Mouse (Mus musculus) midbrain, embryonic 11.5 days (tissue): ENCODE data around the gene B9d1. TPM values are rescaled to one million over a fixed set of nuclear protein-coding genes. Genes with fewer than 3 reads are reported as not detected.
A peak's percentile ranks its signal among the peaks of the same experiment; 100 is the strongest.

ENCODE experiments used
- ATAC-seq: fragments of 200-750 bp; cut with Nextera tagmentation; 2 replicates; pipeline ENCODE4 v1.8.0; 2017; ENCODE audit warnings: moderate TSS enrichment, moderate library complexity; ENCODE audit not compliant: low FRiP score
- DNase-seq: peaks from one replicate; pipeline ENCODE4 v3.0.0; 2015; ENCODE audit warnings: low spot score; ENCODE audit errors: missing footprints
- H3K27ac ChIP-seq: fragments of 300-500 bp; sonication (generic); 2 replicates; pipeline ENCODE4 v1.5.1; 2014; ENCODE audit warnings: low read depth, low read length
- H3K27me3 ChIP-seq: fragments of 300-500 bp; sonication (generic); 2 replicates; pipeline ENCODE4 v1.6.1; 2014; ENCODE audit warnings: mild to moderate bottlenecking, low read length, moderate library complexity, mixed read lengths; ENCODE audit not compliant: control insufficient read depth, insufficient read depth
- H3K36me3 ChIP-seq: fragments of 300-500 bp; sonication (generic); 2 replicates; pipeline ENCODE4 v1.6.1; 2014; ENCODE audit warnings: mild to moderate bottlenecking, low read length, moderate library complexity, mixed read lengths; ENCODE audit not compliant: control insufficient read depth, insufficient read depth
- H3K4me1 ChIP-seq: fragments of 300-500 bp; sonication (generic); 2 replicates; pipeline ENCODE4 v1.6.1; 2014; ENCODE audit warnings: low read length; ENCODE audit not compliant: control insufficient read depth, insufficient read depth
- H3K4me2 ChIP-seq: fragments of 300-500 bp; sonication (generic); 2 replicates; pipeline ENCODE4 v1.6.1; 2014; ENCODE audit warnings: mild to moderate bottlenecking, moderate library complexity
- H3K4me3 ChIP-seq: fragments of 300-500 bp; sonication (generic); 2 replicates; pipeline ENCODE4 v1.5.1; 2014; ENCODE audit warnings: low read depth, low read length
- H3K9ac ChIP-seq: fragments of 300-500 bp; sonication (generic); 2 replicates; pipeline ENCODE4 v1.6.1; 2014; ENCODE audit warnings: low read length
- H3K9me3 ChIP-seq: fragments of 300-500 bp; sonication (generic); 2 replicates; pipeline ENCODE4 v1.6.1; 2016; ENCODE audit warnings: low read length; ENCODE audit not compliant: control insufficient read depth
- WGBS: fragments of 180-500 bp; shearing (Covaris S2); extraction: QIAGEN DNeasy Blood & Tissue Kit; methylation state at CpG from one replicate; pipeline ENCODE4 v1.1.7; 2014; 5-methylcytosine and 5-hydroxymethylcytosine counted together
- polyA plus RNA-seq: library from polyadenylated mRNA; unstranded; fragments of >200 nt; fragmentation: Nextera tagmentation; extraction: Ambion mirVana; gene quantifications from 2 replicates; pipeline ENCODE4 v1.2.1, GENCODE M21; 2014

The B9d1 gene
- polyA plus RNA-seq, 1 experiment from 2014 or later = 39.6 TPM

DNA sequence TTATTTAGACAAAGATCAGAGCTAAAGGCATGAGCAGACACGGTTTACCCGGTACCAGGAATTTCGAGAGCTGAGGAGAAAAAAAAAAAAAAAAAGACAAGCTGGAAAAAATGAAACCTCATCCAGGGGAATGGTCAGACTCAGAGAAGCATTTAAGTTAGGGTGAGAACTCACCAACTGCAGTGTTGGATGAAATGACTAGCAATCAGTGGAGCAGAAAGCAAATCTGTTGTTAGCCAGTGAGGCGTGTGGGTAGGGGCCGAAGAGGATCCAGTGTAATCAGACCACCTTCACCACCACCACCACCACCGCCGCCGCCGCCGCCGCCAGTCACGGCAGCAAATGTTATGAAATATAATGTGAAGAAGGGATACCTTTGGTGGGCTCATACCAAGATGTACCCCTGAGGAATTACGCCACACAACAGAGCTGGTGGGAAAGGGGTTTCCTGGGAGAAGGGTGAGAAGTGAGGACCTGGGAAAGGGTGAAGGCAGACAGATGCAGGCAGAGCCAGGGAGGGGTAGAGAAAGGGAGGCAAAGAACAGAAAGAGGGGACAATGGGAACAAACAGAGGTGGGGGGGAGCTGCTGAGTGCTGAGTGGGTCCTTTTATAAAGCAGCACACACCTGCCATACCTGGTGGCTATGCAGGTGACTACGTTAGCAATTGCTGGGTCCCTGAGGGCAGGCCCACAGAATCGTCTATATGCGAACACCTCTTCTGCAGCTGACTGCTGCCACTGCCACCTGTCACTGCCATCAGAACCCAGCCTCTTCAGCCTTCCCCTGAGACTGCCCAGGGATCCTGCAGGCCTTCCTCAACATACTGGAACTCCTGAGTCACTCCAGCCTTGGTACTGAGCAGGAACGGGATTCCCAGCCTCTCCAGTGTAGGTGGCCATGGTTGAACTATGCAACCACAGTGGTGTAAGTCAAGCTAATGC is 27.1 kb upstream of the B9d1 start:
- H3K27me3 ChIP-seq = no peaks in the 10 kb centered on the region
- no peak overlapping the region for H3K4me3 ChIP-seq
- peaks cover 8% of the 10 kb centered on the region for H3K4me1 ChIP-seq
- no peak overlapping the region; the same call in 1 of the 2 replicates for H3K4me2 ChIP-seq
- H3K36me3 ChIP-seq = no peaks in the 10 kb centered on the region
- no peak overlapping the region for H3K27ac ChIP-seq
- no peak overlapping the region for H3K9ac ChIP-seq
- peak; percentile 79 for DNase-seq
- ATAC-seq = no peak
- 49% methylated on average over 17 of the region's 17 CpGs for WGBS
- H3K9me3 ChIP-seq = no peaks in the 10 kb centered on the region

DNA sequence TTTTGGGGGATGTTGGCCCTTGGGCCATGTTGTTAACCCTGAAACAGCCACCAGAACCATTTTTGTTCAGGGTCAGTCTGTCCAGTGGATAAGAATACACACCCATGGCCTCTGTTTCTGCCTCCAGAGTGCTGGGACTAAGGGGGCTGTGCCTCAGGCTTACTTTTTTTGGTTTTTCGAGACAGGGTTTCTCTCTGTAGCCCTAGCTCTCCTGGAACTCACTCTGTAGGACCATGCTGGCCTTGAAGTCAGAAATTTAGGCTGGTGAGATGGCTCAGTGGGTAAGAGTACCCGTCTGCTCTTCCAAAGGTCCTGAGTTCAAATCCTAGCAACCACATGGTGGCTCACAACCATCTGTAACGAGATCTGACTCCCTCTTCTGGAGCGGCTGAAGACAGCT is 26.2 kb upstream of the B9d1 start:
- no peak overlapping the region for H3K27ac ChIP-seq
- DNase-seq = peak; percentile 61
- peaks cover 8% of the 10 kb centered on the region for H3K4me1 ChIP-seq
- H3K4me2 ChIP-seq = no peak overlapping the region
- no peaks in the 10 kb centered on the region for H3K9me3 ChIP-seq
- no peak for ATAC-seq
- H3K9ac ChIP-seq = no peak overlapping the region
- no peak overlapping the region for H3K4me3 ChIP-seq
- WGBS = 85% methylated on average over 4 of the region's 4 CpGs
- H3K36me3 ChIP-seq = no peaks in the 10 kb centered on the region
- no peaks in the 10 kb centered on the region for H3K27me3 ChIP-seq

DNA sequence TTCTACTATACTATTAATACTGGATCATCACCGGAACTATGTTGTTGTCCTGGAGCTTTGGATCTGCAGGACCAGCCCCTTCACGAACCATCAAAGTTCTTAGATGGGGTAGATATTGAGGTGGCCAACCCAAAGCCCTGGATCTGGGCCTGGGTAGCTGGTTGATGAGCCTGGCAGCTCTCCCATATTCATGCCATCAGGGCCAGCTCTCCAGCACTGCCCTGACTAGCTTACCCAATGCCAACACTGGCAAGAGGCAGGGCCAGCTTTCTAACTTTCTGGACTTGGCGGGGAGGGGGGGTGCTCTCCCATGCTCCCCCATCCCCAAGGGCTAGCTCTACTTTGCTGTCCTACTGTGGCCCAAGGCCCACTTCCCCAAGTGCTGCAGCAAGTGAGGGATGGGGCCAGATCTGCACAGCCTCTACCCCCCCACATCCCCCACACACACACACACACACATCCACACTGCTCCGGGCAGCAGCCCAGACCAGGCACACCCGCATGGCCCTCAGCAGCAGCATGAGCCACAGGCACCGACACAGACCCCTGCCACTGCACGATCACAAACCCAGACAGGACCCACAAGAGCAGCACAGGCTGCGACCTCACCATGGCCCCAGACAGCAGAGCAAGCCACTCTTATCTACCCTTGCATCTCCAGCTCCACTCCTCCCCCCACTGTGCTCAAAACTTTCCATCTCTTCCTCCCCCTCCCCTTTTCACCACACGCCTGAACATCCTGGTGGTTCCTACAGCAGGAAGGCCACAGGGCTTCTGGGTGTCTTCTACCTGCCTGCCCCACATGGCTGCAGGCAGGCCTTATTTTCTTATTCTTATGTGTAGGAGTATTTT is 23.5 kb upstream of the B9d1 start:
- ATAC-seq (no peak), DNase-seq (peak; percentile 49)
- Histone ChIP-seq H3K4me2 (no peak overlapping the region), H3K9ac (no peak overlapping the region), H3K27ac (no peak overlapping the region), H3K4me3 (no peak overlapping the region), H3K9me3 (no peaks in the 10 kb centered on the region), H3K36me3 (no peaks in the 10 kb centered on the region), H3K27me3 (no peaks in the 10 kb centered on the region), H3K4me1 (peaks cover 24% of the 10 kb centered on the region)
- WGBS = 84% methylated on average over 9 of the region's 9 CpGs

DNA sequence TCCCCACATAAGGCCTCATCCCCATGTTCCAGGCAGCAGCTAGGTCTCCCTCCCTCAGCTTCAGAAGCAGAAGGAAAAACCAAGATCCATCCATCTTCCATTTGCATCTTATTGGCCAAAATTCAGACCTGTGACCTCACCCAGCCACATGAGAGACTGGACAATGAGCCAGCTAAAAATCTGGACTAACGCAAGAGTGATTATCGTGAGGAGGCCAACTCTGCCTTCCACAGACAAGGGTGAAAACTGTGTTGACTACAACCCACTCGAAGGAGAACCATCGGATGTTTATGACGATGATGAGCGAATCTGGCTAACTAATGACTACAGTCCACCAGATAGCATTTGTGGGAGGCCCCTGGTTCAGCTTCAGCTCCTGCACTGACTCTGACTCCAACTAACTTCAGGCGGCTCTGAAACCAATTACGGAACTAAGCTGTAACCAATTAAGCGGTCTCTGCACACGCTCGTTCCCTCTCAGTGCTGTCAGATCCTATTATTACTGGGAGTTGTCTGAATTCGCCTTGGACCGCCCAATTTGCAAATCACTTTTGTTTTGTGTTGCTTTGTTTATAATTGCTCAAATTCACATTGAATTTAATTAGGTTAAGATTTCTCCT is 21.6 kb upstream of the B9d1 start:
- Histone ChIP-seq H3K4me2 (no peak overlapping the region), H3K9ac (no peak overlapping the region), H3K4me1 (peaks cover 18% of the 10 kb centered on the region), H3K4me3 (no peak overlapping the region), H3K9me3 (no peaks in the 10 kb centered on the region), H3K36me3 (no peaks in the 10 kb centered on the region), H3K27me3 (no peaks in the 10 kb centered on the region), H3K27ac (peak overlapping the region; percentile 93; the same call in 1 of the 2 replicates)
- DNase-seq (peak; percentile 84), ATAC-seq (no peak)
- 74% methylated on average over 13 of the region's 13 CpGs for WGBS

DNA sequence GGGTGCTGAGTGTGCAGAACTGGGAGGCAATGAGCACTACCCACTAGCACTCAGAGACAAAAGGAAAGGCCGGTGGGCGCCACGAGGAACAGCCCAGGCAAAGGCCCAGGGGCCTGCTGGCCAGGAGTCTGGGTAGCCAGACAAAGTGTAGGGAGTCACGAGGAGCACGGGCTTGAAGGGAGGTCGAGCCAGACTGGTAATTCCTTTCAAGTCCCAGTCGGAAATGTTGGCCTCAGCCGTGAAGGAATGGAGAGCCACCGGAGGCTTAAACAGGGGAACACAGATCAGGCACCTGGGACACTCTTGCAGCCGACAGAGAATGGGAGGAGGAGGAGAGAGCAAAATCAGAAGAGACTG is 20.7 kb upstream of the B9d1 start:
- peaks cover 4% of the 10 kb centered on the region for H3K36me3 ChIP-seq
- H3K4me2 ChIP-seq = peak overlapping the region; percentile 35; the same call in 1 of the 2 replicates
- H3K27ac ChIP-seq = peak overlapping the region; percentile 93
- peak; percentile 36 for ATAC-seq
- peaks cover 18% of the 10 kb centered on the region for H3K4me1 ChIP-seq
- no peaks in the 10 kb centered on the region for H3K27me3 ChIP-seq
- WGBS = 12% methylated on average over 10 of the region's 10 CpGs
- no peaks in the 10 kb centered on the region for H3K9me3 ChIP-seq
- peak overlapping the region; percentile 4; the same call in 1 of the 2 replicates for H3K4me3 ChIP-seq
- peak overlapping the region; percentile 61 for H3K9ac ChIP-seq
- DNase-seq = no peak

DNA sequence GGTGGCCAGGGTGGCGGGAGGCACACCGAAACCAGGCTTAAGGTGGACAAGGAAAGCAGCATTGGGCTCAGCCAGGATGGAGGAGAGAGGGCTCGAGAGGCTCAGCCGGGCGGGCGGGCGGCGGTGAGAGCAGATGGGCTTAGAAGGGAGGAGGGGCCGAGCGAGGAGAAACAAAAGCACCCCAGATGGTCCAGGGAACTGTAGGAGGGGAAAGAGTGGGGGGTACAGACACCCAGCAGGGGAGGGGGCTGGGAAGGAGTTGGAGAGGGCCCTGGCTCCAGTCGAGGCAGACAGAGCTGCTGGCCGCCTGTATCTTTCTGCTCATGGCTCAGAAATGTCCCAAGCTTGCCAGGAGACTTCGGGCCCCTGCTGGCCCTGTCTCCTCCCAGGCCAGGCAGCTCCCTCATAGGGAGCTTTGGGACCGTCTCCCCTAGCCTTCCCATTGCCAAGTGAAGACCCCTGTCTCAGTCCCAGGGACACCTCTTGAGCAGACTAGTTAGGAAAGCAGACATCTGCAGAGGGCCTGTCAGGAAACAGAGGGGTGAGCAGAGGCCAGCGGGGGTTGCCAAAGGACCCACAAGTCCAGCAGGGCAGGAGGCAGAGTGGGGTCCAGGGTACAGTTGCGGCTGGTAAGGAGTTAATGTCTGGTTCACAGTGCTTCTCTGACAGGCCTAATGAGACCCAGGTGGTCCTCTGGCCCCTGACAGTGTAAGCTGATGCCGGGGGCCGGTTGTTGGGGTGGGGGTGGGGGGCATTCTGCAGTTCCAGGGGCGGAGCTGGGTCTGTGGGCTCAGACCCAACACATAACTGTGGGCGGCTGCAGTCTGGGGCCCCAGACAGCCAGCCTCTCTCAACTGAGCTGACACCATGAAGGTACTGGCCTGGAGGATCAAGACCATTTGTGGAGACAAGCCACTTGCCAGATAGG is 20.1 kb upstream of the B9d1 start, which contains the start of gene Mfap4:
Gene Mfap4 (plus strand): TSS at position 819 of the 928 bp plus-strand sequence.
- no peaks in the 10 kb centered on the region for H3K27me3 ChIP-seq
- peak; percentile 88 for ATAC-seq
- H3K36me3 ChIP-seq = peaks cover 9% of the 10 kb centered on the region
- H3K27ac ChIP-seq = peak within 1 kb of the TSS; percentile 93
- WGBS = 10% methylated on average over 20 of the region's 20 CpGs
- peak within 1 kb of the TSS; percentile 4; the same call in 1 of the 2 replicates for H3K4me3 ChIP-seq
- H3K9me3 ChIP-seq = no peaks in the 10 kb centered on the region
- DNase-seq = peak; percentile 96
- H3K4me2 ChIP-seq = peak within 1 kb of the TSS; percentile 35
- peaks cover 18% of the 10 kb centered on the region for H3K4me1 ChIP-seq
- H3K9ac ChIP-seq = peak within 1 kb of the TSS; percentile 61

DNA sequence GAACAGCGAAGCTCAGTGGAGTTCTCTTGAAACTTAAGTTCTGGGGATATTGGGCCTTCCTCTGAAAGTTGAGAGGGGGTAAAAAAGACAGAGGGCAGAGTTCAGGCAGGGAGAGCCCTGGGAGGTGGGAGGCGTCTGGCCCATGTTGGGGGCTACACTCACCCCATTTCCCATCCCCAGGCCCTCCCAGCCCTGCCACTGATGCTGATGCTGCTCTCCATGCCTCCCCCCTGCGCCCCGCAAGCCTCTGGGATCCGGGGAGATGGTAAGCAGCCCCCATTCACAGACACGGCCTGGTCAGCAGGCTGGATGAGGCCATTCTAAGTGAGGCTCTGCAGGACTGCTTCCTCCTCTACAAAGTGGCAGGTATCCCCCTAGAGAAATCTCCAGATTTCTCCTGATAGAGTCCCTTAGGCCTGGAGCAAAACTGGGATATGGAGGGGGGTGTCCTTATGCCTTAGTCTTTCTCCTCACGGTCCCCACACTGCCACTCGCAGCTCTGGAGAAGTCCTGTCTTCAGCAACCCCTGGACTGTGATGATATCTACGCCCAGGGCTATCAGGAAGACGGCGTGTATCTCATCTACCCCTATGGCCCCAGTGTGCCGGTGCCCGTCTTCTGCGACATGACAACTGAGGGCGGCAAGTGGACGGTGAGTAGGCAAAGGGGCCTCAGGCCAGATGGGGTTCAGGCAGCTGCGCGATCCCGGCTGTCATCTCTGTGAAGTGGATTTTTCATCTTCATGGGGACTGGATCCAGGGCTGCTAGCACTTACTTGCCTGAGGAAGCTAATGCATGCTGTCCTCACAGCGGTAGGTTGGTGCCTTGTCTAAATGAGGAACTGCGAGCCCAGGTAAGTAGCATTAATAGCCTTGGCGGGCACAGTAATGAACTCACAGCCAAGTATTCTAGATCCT is 19.1 kb upstream of the B9d1 start:
- ATAC-seq (no peak), DNase-seq (peak; percentile 89)
- Histone ChIP-seq H3K4me2 (peak overlapping the region; percentile 35), H3K27ac (peak overlapping the region; percentile 93), H3K4me1 (peaks cover 18% of the 10 kb centered on the region), H3K9me3 (no peaks in the 10 kb centered on the region), H3K4me3 (0 out of 2 replicates have a peak overlapping the region, but pooled peaks have one; percentile 4), H3K36me3 (peaks cover 18% of the 10 kb centered on the region), H3K9ac (peak overlapping the region; percentile 61), H3K27me3 (no peaks in the 10 kb centered on the region)
- WGBS = 68% methylated on average over 22 of the region's 22 CpGs
